Mouse (Mus musculus) ovary, postnatal 36 days (tissue): ENCODE results near the gene Hist1h2ac.
"Not testable (repeated sequence)": the region's sequence is repeated elsewhere in the genome, so short reads cannot be mapped to it uniquely, and the experiment has no call there.

Source experiments
- DNase-seq: peaks from one replicate; pipeline ENCODE4 v3.0.0; 2022; ENCODE audit warnings: low spot score, mixed read lengths

Gene Hist1h2ac

GRCm38 (mm10) chr13:23699767-23700166 lies 16.0 kb upstream of the Hist1h2ac start:
- DNase-seq: no peak

GRCm38 (mm10) chr13:23698996-23699395 lies 15.2 kb upstream of the Hist1h2ac start:
- no peak for DNase-seq

DNA sequence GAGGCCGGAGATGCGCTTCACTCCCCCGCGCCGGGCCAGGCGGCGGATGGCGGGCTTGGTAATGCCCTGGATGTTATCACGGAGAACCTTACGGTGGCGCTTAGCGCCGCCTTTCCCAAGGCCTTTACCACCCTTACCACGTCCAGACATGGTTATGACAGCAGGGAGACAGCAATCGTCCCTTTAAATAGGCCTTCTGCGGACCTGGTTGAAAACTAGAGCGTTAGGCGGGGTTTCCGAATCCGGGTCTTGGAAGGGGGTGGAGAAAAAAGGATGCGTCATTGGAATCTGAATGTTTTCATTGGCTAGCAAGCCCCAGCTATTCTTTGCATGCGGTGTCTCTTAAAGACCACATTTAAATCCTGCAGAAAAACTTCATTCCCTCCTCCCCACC lies 14.5 kb upstream of the Hist1h2ac start, which contains the start of gene Hist1h4c:
TSS of gene Hist1h4c (minus strand) at position 155 of the 394 bp plus-strand sequence.
- peak; percentile 95 for DNase-seq

DNA sequence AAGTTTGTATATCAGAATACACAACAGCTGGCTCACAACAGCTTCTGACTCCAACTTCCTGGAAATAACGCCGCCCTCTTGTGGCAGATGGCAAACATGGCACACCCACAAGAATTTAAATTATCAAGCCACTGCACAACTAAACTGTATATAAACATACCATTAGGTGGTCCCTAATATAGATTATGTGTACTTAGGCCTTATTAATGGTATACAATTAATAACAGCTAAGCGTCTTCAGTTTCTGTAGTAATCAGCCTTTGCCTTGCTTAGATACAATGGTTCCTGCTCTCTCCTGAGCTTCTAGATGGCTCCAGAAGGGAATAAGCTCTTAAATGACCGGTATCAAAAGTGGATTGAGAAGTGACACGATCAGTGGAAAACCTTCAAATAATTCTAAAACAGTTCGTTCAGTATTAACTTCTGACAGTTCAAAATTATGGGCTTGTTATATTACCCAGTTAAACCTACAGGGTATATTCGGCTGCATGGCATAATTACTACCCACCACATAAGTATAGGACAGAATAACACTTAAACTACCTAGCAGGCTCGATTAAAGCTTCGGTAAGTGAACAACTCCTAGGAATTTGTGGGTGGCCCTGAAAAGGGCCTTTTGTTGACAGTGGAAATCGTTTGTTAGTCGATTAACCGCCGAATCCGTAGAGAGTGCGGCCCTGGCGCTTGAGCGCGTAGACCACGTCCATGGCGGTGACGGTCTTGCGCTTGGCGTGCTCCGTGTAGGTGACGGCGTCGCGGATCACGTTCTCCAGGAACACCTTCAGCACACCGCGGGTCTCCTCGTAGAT lies 13.9 kb upstream of the Hist1h2ac start:
- no peak for DNase-seq

DNA sequence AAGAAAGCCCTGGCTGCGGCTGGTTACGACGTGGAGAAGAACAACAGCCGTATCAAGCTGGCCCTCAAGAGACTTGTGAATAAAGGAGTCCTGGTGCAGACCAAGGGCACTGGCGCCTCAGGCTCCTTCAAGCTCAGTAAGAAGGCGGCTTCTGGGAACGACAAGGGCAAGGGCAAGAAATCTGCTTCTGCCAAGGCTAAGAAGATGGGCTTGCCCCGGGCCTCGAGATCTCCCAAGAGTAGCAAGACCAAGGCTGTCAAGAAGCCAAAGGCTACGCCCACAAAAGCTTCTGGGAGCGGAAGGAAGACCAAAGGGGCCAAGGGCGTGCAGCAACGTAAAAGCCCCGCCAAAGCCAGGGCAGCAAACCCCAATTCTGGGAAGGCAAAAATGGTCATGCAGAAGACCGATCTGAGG lies 12.3 kb upstream of the Hist1h2ac start:
- peak; percentile 40 for DNase-seq

GRCm38 (mm10) chr13:23695514-23695913 lies 11.8 kb upstream of the Hist1h2ac start, which contains the start of gene Hist1h1t:
Gene Hist1h1t, plus strand, starts transcription at chr13:23695814.
- no peak for DNase-seq

GRCm38 (mm10) chr13:23694956-23695355 lies 11.2 kb upstream of the Hist1h2ac start:
- no peak for DNase-seq

GRCm38 (mm10) chr13:23693856-23694440 lies 10.2 kb upstream of the Hist1h2ac start:
- DNase-seq: no peak

DNA sequence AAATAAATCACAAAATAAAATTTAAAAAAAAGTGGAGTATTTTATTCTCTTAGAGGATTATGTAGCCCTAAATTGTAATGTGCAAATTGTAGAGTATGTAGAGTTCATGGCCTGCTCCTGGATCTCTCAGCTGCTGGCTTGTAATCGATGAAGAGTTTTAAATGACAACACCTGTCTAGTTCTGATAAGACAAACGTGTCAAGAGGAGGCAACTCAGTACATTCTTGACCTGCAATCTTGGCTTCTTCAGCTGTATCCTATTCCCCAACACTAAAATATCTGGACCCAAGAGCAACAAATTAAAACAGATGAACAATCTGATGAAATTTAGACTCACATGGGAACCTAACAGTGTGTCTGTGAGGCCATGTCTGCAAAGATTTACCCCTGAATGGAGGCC lies 5.7 kb upstream of the Hist1h2ac start:
- DNase-seq: no peak

GRCm38 (mm10) chr13:23688956-23689355 lies 5.2 kb upstream of the Hist1h2ac start:
- no peak for DNase-seq

- DNase-seq: no peak
Observed at GRCm38 (mm10) chr13:23687907-23688306, 4.2 kb upstream of the Hist1h2ac start.

DNA sequence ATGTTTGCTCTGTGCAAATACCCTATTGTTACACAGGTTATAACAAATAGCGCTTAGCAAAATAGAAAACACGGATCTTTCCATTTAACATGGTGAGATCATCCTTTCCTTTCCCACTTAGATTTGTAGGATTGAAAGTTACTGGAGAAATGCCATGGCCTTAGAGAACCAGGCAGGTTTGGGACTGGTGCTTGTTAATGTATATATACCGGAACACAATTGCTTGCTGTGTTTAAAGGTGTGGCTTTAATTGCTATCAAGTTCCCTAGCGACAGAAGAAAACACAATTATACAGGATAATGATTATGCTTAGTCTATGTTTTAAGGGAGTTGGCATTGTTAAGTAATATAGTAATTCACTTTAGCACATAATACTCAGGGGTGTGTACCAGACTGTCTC lies 3.4 kb upstream of the Hist1h2ac start:
- DNase-seq: no peak

DNA sequence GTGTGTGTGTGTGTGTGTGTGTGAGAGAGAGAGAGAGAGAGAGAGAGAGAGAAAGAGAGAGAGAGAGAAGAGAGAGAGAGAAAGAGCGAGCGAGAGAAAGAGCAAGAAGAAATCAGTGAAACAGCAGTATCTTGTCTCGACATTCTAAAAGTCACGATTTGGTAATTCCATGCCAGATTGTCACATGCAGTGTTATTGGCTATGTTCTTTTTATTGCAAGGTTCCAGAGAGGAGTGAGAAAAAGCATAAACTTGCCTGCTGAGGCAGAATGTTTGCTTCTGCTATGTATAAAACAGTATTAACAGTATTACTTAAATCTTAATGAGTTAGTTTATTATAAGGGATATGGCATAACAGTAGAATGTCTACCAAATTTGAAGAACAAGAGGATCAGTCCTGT lies 2.2 kb upstream of the Hist1h2ac start:
- no peak for DNase-seq

DNA sequence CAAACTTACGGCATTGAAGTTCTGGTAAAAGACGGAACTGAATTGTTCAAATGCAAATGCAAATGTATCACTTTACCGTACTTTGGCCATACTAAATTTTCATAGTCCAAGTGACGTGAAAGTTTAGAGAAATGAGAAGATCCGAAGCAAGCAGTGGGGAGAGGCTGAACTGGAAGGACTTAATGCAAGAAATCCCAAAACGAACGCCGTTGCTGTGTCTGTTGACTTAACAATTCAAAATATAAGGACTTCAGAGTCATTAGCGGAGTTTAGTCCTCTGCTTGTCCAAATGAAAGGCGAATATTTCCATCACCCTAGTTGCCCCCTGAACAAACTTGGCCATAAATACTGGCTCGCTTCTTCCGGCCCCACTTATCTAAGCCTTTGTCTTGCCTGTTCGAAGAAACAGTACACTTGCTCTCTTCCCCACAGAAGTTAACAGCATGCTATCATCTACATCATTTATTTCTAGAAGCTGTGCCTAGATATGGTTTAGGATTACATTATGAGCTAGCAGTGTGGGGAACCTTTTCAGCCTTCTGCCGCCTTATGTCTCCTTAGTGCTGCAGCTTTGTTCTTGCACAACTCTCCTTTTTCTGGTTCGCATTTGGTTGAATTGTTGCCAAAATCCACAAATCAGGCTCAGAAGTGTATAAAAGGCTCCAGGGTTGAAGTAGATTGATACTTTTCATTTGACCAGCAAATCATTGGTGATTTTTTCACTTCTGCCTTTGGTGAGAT lies 1.5 kb upstream of the Hist1h2ac start:
- no peak for DNase-seq

- not testable (repeated sequence) for DNase-seq
Observed at GRCm38 (mm10) chr13:23684295-23684945, 672 bp upstream of the Hist1h2ac start.

GRCm38 (mm10) chr13:23682947-23683754 lies 597 bp downstream of the Hist1h2ac start:
- not testable (repeated sequence) for DNase-seq

GRCm38 (mm10) chr13:23682623-23682946 lies 1.2 kb downstream of the Hist1h2ac start:
- DNase-seq: no peak

- DNase-seq: no peak
Observed at GRCm38 (mm10) chr13:23681990-23682582, 1.7 kb downstream of the Hist1h2ac start.

DNA sequence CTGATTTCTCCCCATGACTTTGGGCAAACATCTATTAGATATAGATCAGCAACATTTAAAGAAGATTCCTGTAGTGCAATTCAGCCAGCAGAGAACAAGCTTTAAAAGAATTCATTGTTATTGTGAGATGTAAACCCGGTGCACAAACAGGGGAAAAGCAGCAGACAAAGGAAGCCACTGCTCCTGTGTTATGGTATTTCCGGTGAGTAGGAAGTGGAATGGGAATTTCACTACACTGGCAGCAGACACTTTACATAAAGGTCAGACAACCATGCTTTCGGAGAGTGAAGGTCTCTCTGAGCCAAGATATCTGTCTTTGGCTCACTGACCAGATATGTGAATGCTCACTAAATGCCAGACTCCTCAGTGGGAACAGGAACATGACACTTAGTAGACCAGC lies 21.2 kb downstream of the Hist1h2ac start:
- no peak for DNase-seq

DNA sequence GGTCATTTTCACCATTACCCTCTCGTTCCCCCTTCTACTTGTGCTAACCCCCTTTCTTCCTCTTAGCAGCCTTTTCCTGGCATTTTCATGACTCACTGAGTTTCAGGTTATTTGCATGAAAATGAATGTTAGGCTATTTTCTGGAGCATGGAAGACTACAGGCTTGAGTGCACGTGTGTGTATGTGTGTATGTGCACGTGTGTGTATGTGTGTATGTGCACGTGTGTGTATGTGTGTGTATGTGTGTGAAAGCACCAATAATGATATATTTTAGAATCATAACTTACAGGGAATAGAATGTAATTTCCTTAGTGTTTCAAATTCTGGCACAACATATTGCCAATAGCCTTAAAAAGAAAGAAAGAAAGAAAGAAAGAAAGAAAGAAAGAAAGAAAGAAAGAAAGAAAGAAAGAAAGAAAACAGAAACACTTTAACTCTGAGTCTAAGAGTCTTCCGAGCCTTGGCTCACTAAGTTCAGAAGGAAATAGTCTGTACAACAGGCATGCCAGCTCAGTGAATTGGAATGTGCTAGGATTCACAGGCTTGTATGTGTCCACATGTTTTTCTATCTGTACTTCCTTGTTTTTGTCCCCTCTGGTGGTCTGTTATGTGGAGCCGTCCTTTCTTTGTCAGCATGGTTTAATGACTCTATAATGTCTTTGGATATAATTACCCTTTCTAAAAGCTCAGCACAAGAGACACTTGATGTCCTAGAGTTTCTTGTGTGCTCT lies 23.9 kb downstream of the Hist1h2ac start:
- no peak for DNase-seq
